Mouse (Mus musculus): ENCODE data around the gene Ankmy1. TPM values are rescaled to one million over a fixed set of nuclear protein-coding genes. Genes with fewer than 3 reads are reported as not detected.

The Ankmy1 gene
- total RNA-seq, 2 experiments from 2014 or later = not detected

- intact Hi-C loops (cut with DNase I) = loop anchor here (1.0 to 5.0 kb wide), 5 partner anchors 47 to 186 kb away; partner anchors contain the start of gene Otos
- DNase-seq = peak; percentile 77 to 81
These were observed 68.6 kb downstream of the Ankmy1 start for GRCm38 (mm10) chr1:92833987-92834706.

GRCm38 (mm10) chr1:92832011-92833010 lies 70.4 kb downstream of the Ankmy1 start:
- intact Hi-C loops (cut with DNase I) = loop anchor here (1.0 to 5.0 kb wide), 4 partner anchors 45 to 184 kb away; partner anchors contain the start of gene Otos
- peak; percentile 33 to 49 for DNase-seq

GRCm38 (mm10) chr1:92831188-92832001 lies 71.3 kb downstream of the Ankmy1 start, which contains the start of gene Gpc1:
TSS of gene Gpc1 (plus strand) at chr1:92831645.
- DNase-seq = peak; percentile 63 to 67
- intact Hi-C loops (cut with DNase I) = loop anchor here (5.0 kb wide), 2 partner anchors 44 to 89 kb away; no protein-coding TSS in a partner anchor

DNA sequence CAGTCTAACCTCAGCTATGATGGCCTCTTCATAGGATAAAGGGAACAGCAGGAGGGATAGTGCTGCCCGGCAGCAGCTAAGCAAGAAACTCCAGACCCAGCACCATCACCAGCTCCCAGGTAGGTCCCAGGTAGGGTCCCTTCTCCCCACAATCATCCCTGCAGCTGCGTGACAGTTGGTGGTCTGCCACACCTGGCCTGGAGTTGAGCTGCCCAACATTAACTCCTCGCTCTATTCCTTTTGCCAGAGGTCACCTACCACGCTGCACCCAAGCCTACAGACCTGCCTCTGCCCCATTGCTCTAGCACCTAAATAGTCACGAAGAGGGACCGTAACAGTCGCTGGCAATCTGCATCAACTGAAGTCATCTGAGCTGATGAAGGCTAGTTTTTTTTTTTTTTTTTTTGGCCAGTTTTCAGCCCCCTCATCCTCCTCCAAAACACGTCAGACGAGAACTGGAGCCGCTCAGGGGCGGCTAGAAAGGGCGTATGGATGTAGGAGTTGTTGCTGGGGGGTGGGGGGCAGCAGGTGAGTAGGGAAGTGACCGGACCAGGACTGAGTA lies 72.0 kb downstream of the Ankmy1 start:
- intact Hi-C loops (cut with DNase I) = loop anchor here (5.0 kb wide), 2 partner anchors 43 to 88 kb away; no protein-coding TSS in a partner anchor
- no peak for DNase-seq

- intact Hi-C loops (cut with DNase I) = no loop called here
- DNase-seq = no peak
These were observed 86.9 kb downstream of the Ankmy1 start for GRCm38 (mm10) chr1:92815756-92816294.

DNA sequence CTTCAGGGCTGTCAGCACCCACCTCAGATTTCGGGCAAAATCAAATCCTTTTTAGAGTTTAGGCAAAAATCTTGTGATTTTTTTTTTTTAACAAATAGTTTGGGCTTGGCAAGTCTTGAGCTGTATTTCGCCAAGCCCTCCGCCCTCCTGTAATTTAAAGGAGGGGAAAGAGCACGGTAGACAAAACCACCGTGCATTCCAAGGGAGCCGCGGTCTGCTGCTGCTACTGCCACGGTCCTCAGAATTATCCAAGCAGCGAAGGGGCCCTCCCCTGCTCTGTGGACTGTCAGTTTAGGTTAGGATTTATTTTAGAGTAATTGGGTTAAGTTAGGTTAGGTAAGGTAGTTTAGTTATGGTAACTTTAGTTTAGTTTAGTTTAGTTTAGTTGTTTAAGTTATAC lies 87.6 kb downstream of the Ankmy1 start:
- intact Hi-C loops (cut with DNase I) = no loop called here
- no peak for DNase-seq

DNA sequence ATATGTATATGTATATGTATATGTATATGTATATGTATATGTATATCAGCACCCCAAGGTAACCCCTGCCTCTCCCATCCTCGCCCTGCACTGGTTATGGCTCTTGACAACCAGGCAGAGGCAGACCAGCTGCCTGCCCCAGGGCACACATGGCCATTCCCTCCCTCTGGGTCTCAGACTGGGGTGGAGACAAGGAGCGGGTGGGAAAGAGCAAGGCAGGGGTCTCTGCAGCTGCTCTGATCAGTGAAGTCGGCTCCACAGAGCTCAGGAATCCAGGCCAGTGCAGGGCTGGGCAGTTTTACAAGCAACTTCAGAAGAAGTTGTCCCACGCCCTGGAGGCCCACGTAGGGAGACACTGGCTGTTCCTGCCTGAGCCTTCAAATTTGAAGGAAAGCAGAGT lies 88.4 kb downstream of the Ankmy1 start:
- intact Hi-C loops (cut with DNase I) = no loop called here
- no peak for DNase-seq

Small RNA genes within 50 kb of the gene (microRNA-seq; reads per million reads assigned to microRNA genes)
- gene Mir149 (ENCODE audit: borderline number of aligned reads in 2 of 2) = 27,327 to 30,279 reads per million in 2 experiments

Other genes starting within 250 kb of the Ankmy1 start
- 100 to 1,000 TPM; 425 to 453 TPM for gene Gpc1, start 71.3 kb downstream of the Ankmy1 start, total RNA-seq (2021)
- gene Dusp28, start 4.1 kb upstream of the Ankmy1 start, total RNA-seq (2021) = 10 to 100 TPM; 12.3 to 13.9 TPM
- 10 to 100 TPM; 79.4 to 82.5 TPM for gene Rnpepl1, start 7.9 kb upstream of the Ankmy1 start, total RNA-seq (2021)
- 1 to 10 TPM; 8.0 to 8.2 TPM for gene Capn10, start 31.5 kb upstream of the Ankmy1 start, total RNA-seq (2021)
- under 1 TPM; 0.36 to 0.41 TPM for gene Gpr35, start 48.0 kb upstream of the Ankmy1 start, total RNA-seq (2021)
- not detected for gene Aqp12, start 103.4 kb upstream of the Ankmy1 start, total RNA-seq (2021)
- gene Kif1a, start 199.0 kb upstream of the Ankmy1 start, total RNA-seq (2021) = 1 to 10 TPM; 1.7 to 2.0 TPM
- not detected for gene Agxt, start 232.3 kb upstream of the Ankmy1 start, total RNA-seq (2021)